Mouse (Mus musculus) lung, postnatal 0 days (tissue): ENCODE results near the gene Chd6. TPM values are rescaled to one million over a fixed set of nuclear protein-coding genes. Genes with fewer than 3 reads are reported as not detected.

Experiments
- ATAC-seq: fragments of 200-750 bp; cut with Nextera tagmentation; 2 replicates; pipeline ENCODE4 v1.8.0; 2017; ENCODE audit warnings: moderate library complexity
- DNase-seq: peaks from one replicate; pipeline ENCODE4 v3.0.0-alpha.2; 2016; ENCODE audit warnings: low spot score
- H3K27ac ChIP-seq: fragments of 300-500 bp; sonication (generic); 2 replicates; pipeline ENCODE4 v1.5.1; 2014; ENCODE audit warnings: antibody characterized with exemption, mild to moderate bottlenecking, low read length, mixed read lengths
- H3K27me3 ChIP-seq: fragments of 300-500 bp; sonication (generic); replicated peaks from 2 replicates; pipeline ENCODE4 v1.6.1; 2014; ENCODE audit warnings: low read length, mixed read lengths; ENCODE audit not compliant: insufficient read depth
- H3K36me3 ChIP-seq: fragments of 300-500 bp; sonication (generic); 2 replicates; pipeline ENCODE4 v1.6.1; 2014; ENCODE audit warnings: low read length, mixed read lengths; ENCODE audit not compliant: insufficient read depth
- H3K4me1 ChIP-seq: fragments of 300-500 bp; sonication (generic); 2 replicates; pipeline ENCODE4 v1.6.1; 2014; ENCODE audit warnings: antibody characterized with exemption, low read depth, low read length, mixed read lengths; ENCODE audit not compliant: insufficient read depth
- H3K4me2 ChIP-seq: fragments of 300-500 bp; sonication (generic); replicated peaks from 2 replicates; pipeline ENCODE4 v1.6.1; 2014; ENCODE audit warnings: low read depth, mild to moderate bottlenecking, low read length, moderate library complexity, mixed read lengths
- H3K4me3 ChIP-seq: fragments of 300-500 bp; sonication (generic); 2 replicates; pipeline ENCODE4 v1.5.1; 2014; ENCODE audit warnings: low read depth, low read length
- H3K9ac ChIP-seq: fragments of 300-500 bp; sonication (generic); replicated peaks from 2 replicates; pipeline ENCODE4 v1.6.1; 2014; ENCODE audit warnings: low read depth, mild to moderate bottlenecking
- H3K9me3 ChIP-seq: fragments of 300-500 bp; sonication (generic); 2 replicates; pipeline ENCODE4 v1.6.1; 2016; ENCODE audit warnings: low read length, mixed read lengths
- CTCF ChIP-seq: IDR thresholded peaks from 2 replicates; pipeline ENCODE4 v1.5.1; 2016; ENCODE audit warnings: antibody characterized with exemption, mild to moderate bottlenecking
- EP300 ChIP-seq: IDR thresholded peaks from 2 replicates; pipeline ENCODE4 v1.6.1; 2016; ENCODE audit warnings: antibody characterized with exemption, mild to moderate bottlenecking, control low read depth
- WGBS: fragments of 180-500 bp; shearing (Covaris S2); extraction: QIAGEN DNeasy Blood & Tissue Kit; methylation state at CpG from one replicate; pipeline ENCODE4 v1.1.7; 2014; 5-methylcytosine and 5-hydroxymethylcytosine counted together
- polyA plus RNA-seq: library from polyadenylated mRNA; unstranded; fragments of >200 nt; fragmentation: Nextera tagmentation; extraction: Ambion mirVana; gene quantifications from 2 replicates; pipeline ENCODE4 v1.2.1, GENCODE M21; 2015

Chd6 gene
- polyA plus RNA-seq, 1 experiment from 2014 or later: 22.2 TPM

- H3K4me1 ChIP-seq: no peaks in the 10 kb centered on the region
- no peaks in the 10 kb centered on the region for H3K9me3 ChIP-seq
- DNase-seq: no peak
- no peak overlapping the region for H3K4me2 ChIP-seq
- no peaks in the 10 kb centered on the region for H3K27me3 ChIP-seq
- ATAC-seq: no peak
- H3K27ac ChIP-seq: no peak overlapping the region
- no peak overlapping the region for H3K4me3 ChIP-seq
- whole genome bisulfite sequencing: 85% methylated on average over 3 of the region's 3 CpGs
- peaks cover 41% of the 10 kb centered on the region for H3K36me3 ChIP-seq
- no peak for TF ChIP-seq EP300
- TF ChIP-seq CTCF: no peak
- no peak overlapping the region for H3K9ac ChIP-seq
Observed at GRCm38 (mm10) chr2:160954541-160954940, 154.3 kb downstream of the Chd6 start.

DNA sequence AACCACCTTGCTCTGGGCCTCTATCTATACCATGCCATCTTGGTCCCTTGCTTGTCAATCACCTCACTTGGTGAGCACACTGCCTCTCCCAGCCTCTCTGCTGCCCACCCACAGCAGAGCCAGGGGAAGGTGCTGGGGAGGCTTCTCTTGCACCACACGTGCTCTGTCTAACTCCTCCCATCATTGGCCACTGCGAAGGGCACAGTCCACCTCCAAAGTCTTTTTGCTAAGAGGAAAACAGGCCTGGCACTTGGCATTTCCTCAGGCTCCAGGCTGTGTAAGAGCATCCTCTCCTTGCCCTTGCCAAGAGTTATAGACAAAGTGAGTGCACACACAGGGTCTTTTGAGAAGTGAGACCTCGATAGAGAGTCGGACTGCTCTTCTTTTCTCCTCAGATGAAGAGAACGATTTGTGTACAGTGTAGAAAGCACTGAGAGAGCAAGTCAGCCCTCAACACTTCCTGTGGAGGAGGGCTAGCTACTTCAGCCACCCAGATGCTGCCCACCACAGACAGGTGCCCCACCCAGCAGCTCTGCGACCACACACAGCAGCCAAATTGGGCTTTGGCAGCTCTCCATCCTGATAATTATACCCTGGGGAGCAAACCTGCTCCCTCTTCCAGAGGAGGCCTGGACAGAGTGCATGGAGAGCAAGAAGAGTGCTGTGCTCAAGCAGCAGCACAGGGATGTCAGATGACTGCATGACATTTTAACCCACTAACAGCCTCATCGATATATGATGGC lies 155.6 kb downstream of the Chd6 start:
- DNase-seq: no peak
- Histone ChIP-seq H3K9ac (no peak overlapping the region), H3K4me2 (no peak overlapping the region), H3K27me3 (no peaks in the 10 kb centered on the region), H3K9me3 (no peaks in the 10 kb centered on the region), H3K27ac (no peak overlapping the region), H3K4me1 (no peaks in the 10 kb centered on the region), H3K36me3 (peaks cover 49% of the 10 kb centered on the region), H3K4me3 (no peak overlapping the region)
- TF ChIP-seq EP300 (no peak), CTCF (no peak)
- WGBS: 78% methylated on average over 7 of the region's 7 CpGs
- no peak for ATAC-seq

- H3K36me3 ChIP-seq: peaks cover 44% of the 10 kb centered on the region
- H3K4me1 ChIP-seq: no peaks in the 10 kb centered on the region
- no peak overlapping the region for H3K27ac ChIP-seq
- no peak overlapping the region for H3K4me2 ChIP-seq
- no peaks in the 10 kb centered on the region for H3K9me3 ChIP-seq
- H3K27me3 ChIP-seq: no peaks in the 10 kb centered on the region
- TF ChIP-seq CTCF: no peak
- no peak for TF ChIP-seq EP300
- 80% methylated on average over 4 of the region's 4 CpGs for WGBS
- H3K4me3 ChIP-seq: no peak overlapping the region
- no peak overlapping the region for H3K9ac ChIP-seq
- ATAC-seq (no peak), DNase-seq (no peak)
Observed at GRCm38 (mm10) chr2:160951595-160951994, 157.3 kb downstream of the Chd6 start.

DNA sequence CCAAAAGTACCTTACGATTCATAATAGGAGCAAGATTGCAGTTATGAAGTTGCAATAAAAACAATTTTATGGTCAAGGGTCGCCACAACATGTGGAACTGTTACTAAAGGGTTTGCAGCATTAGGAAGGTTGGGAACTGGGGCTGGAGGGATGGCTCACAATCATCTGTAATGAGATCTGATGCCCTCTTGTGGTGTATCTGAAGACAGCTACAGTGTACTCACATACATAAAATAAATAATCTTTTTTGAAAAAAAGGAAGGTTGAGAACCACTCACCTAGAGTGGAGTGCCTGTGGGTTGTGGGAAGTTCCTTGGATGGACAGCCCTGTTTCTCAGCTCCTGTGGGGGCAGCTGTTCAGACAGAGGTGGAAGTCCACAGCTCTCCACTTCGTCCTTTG lies 166.4 kb downstream of the Chd6 start:
- ATAC-seq: no peak
- TF ChIP-seq CTCF: peak; percentile 52
- TF ChIP-seq EP300: no peak

GRCm38 (mm10) chr2:160940930-160941709 lies 167.8 kb downstream of the Chd6 start:
- H3K4me2 ChIP-seq: no peak overlapping the region
- no peak overlapping the region for H3K27ac ChIP-seq
- no peaks in the 10 kb centered on the region for H3K9me3 ChIP-seq
- no peaks in the 10 kb centered on the region for H3K4me1 ChIP-seq
- 51% methylated on average over 17 of the region's 17 CpGs for WGBS
- H3K9ac ChIP-seq: no peak overlapping the region
- no peaks in the 10 kb centered on the region for H3K27me3 ChIP-seq
- peak; percentile 19 for ATAC-seq
- DNase-seq: peak; percentile 28
- no peak for TF ChIP-seq EP300
- peak; percentile 11; the same call in 1 of the 2 replicates for TF ChIP-seq CTCF
- H3K4me3 ChIP-seq: no peak overlapping the region
- no peaks in the 10 kb centered on the region for H3K36me3 ChIP-seq

More for the DNA sequence above, 166.4 kb downstream of the Chd6 start:
- H3K36me3 ChIP-seq: no peaks in the 10 kb centered on the region
- DNase-seq: no peak
- no peak overlapping the region for H3K4me3 ChIP-seq
- H3K9me3 ChIP-seq: no peaks in the 10 kb centered on the region
- no peak overlapping the region for H3K9ac ChIP-seq
- H3K27me3 ChIP-seq: no peaks in the 10 kb centered on the region
- no peaks in the 10 kb centered on the region for H3K4me1 ChIP-seq
- no peak overlapping the region for H3K4me2 ChIP-seq
- H3K27ac ChIP-seq: no peak overlapping the region
- 53% methylated on average over 3 of the region's 3 CpGs for WGBS

DNA sequence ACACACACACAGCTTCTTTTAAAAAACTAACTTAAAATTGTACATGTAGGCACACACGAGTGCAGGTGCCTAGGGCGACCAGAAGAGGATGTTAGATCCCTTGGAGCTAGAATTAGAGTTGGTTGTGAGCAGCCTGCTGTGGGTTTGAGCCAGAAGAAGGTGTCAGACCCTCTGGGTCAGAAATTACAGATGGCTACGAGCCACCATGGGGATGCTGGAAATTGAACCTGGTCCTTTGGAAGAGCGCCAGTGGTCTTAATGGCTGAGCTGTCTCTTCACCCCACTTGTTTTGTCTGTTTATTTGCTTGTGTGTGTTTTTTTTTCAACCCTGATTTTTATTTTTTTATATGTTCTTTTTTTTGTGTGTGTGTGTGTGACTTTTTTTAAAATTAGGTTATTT lies 174.4 kb downstream of the Chd6 start:
- ATAC-seq (no peak), DNase-seq (no peak)
- Histone ChIP-seq H3K27ac (no peak overlapping the region), H3K9me3 (no peaks in the 10 kb centered on the region), H3K36me3 (no peaks in the 10 kb centered on the region), H3K9ac (no peak overlapping the region), H3K27me3 (no peaks in the 10 kb centered on the region), H3K4me2 (no peak overlapping the region), H3K4me3 (no peak overlapping the region), H3K4me1 (no peaks in the 10 kb centered on the region)
- no peak for TF ChIP-seq CTCF
- no peak for TF ChIP-seq EP300
- 72% methylated on average over 4 of the region's 4 CpGs for WGBS
